Mouse (Mus musculus) kidney, adult 2 months (tissue): ENCODE data around the gene BC004004. TPM values are rescaled to one million over a fixed set of nuclear protein-coding genes. Genes with fewer than 3 reads are reported as not detected.
"Not testable (repeated sequence)": the region's sequence is repeated elsewhere in the genome, so short reads cannot be mapped to it uniquely, and the experiment has no call there.

Experiments used
- DNase-seq: peaks from one replicate; pipeline ENCODE4 v3.0.0; 2021
- H3K27ac ChIP-seq: fragments of 200-500 bp; 2 replicates; pipeline ENCODE4 v1.5.1; 2012; ENCODE audit warnings: low read depth, low read length, control low read depth, inconsistent platforms; ENCODE audit not compliant: insufficient read depth
- H3K27me3 ChIP-seq: fragments of 200-500 bp; replicated peaks from 2 replicates; pipeline ENCODE4 v1.6.1; 2012; ENCODE audit warnings: mild to moderate bottlenecking, moderate library complexity, low read length, inconsistent platforms; ENCODE audit not compliant: control insufficient read depth, insufficient read depth
- H3K36me3 ChIP-seq: fragments of 200-500 bp; 2 replicates; pipeline ENCODE4 v1.6.1; 2012; ENCODE audit warnings: mild to moderate bottlenecking, moderate library complexity, low read length, inconsistent platforms; ENCODE audit not compliant: control insufficient read depth, insufficient read depth
- H3K4me1 ChIP-seq: fragments of 200-500 bp; 2 replicates; pipeline ENCODE4 v1.6.1; 2011; ENCODE audit warnings: low read length; ENCODE audit not compliant: control insufficient read depth, insufficient read depth
- H3K4me3 ChIP-seq: fragments of 200-500 bp; 2 replicates; pipeline ENCODE4 v1.5.1; 2011; ENCODE audit warnings: mild to moderate bottlenecking, low read depth, low read length, control low read depth; ENCODE audit not compliant: insufficient read depth
- CTCF ChIP-seq: fragments of 200-500 bp; conservative IDR thresholded peaks from 2 replicates; pipeline ENCODE4 v1.5.1; 2011; ENCODE audit warnings: low read depth, mild to moderate bottlenecking, control low read depth, low read length, moderate library complexity, mixed read lengths; ENCODE audit not compliant: insufficient read depth, insufficient read length
- POLR2A ChIP-seq: fragments of 200-500 bp; IDR thresholded peaks from one replicate; pipeline ENCODE4 v1.6.1; 2011; ENCODE audit warnings: low read depth, low read length, control low read depth
- WGBS: fragments of 180-500 bp; shearing (Covaris S2); methylation state at CpG from one replicate; pipeline ENCODE4 v1.1.7; 2018; 5-methylcytosine and 5-hydroxymethylcytosine counted together
- polyA plus RNA-seq: library from polyadenylated mRNA; depleted of rRNA; stranded (reverse); fragments of >200 nt; gene quantifications from 2 replicates; pipeline ENCODE4 v1.2.3, GENCODE M21; 2012

Gene BC004004
- polyA plus RNA-seq, 1 experiment, result 228 TPM

DNA sequence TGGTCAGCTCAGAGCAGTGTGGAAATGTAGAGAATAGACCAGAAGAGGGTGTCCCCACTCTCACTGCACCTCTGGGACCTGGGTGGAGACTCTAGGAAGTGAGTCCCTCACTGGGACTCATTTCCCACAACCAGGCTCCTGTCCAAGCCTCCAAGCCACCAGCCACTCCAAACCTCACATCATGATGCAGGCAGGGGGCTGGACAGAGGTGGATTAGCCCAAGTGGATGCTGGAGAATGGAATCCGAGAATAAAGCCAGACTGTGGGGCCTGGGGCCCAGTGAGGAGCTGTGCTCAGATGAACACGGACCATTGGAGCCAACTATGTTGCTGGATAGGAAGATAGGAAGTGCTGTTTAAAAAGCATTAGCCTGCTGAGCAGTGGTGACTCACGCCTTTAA lies 48.3 kb downstream of the BC004004 start:
- peak; percentile 37 for DNase-seq
- no peaks in the 10 kb centered on the region for H3K36me3 ChIP-seq
- no peaks in the 10 kb centered on the region for H3K27me3 ChIP-seq
- peak overlapping the region; percentile 88 for H3K27ac ChIP-seq
- TF ChIP-seq POLR2A, result no peak
- no peak for TF ChIP-seq CTCF
- no peak overlapping the region for H3K4me3 ChIP-seq
- 75% methylated on average over 3 of the region's 3 CpGs for WGBS
- H3K4me1 ChIP-seq, result no peaks in the 10 kb centered on the region

DNA sequence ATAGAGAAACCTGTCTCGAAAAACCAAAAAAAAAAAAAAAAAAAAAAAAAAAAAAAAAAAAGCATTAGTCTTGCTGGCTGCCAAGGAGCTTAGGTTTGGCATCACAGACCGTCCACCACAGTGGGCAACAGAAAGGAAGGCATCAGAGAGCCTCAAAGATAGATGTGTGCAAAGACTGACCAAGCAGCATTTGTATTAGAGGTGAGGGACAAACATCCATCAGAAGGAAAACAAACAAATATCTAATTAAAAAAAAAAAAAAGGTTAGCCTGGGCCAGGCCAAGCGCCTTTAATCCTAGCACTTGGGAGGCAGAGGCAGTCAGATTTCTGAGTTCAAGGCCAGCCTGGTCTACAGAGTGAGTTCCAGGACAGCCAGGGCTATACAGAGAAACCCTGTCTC lies 48.8 kb downstream of the BC004004 start, which contains the start of gene Pi16:
Gene Pi16 (plus strand): TSS at position 301 of the 400 bp plus-strand sequence.
- not testable (repeated sequence) for H3K4me1 ChIP-seq, H3K27me3 ChIP-seq, H3K36me3 ChIP-seq, DNase-seq, H3K4me3 ChIP-seq
- 80% methylated on average over 3 of the region's 3 CpGs for WGBS
- peak within 1 kb of the TSS; percentile 88 for H3K27ac ChIP-seq

DNA sequence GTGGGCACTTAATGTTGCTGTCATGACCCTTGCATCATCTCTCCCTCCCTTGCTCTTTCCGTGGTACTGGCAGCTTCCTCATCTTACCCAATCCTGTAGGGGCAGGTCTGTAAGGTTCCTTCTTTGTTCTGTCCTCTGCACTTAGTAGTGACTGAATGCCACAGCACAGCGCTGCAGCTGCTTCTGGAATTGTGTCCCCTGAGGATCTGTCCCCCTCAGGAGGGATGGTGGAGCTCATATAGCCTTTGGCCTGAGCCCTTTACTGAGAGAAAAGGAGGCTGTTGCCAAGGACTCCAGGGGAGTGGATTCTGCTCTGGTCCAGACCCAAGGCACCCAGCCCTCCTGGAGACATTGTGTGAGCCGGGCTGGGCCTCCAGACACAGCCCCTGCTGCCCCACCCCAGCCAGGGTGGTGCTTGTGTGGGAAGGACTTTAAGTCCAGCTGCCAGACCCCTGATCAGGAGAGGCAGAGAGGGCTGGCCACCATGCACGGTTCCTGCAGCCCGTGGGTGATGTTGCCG lies 50.2 kb downstream of the BC004004 start:
- Histone ChIP-seq H3K4me3 (no peak overlapping the region), H3K27ac (no peak overlapping the region), H3K27me3 (no peaks in the 10 kb centered on the region), H3K4me1 (no peaks in the 10 kb centered on the region), H3K36me3 (no peaks in the 10 kb centered on the region)
- WGBS, result 73% methylated on average over 6 of the region's 6 CpGs
- TF ChIP-seq POLR2A (no peak), CTCF (no peak)
- no peak for DNase-seq

DNA sequence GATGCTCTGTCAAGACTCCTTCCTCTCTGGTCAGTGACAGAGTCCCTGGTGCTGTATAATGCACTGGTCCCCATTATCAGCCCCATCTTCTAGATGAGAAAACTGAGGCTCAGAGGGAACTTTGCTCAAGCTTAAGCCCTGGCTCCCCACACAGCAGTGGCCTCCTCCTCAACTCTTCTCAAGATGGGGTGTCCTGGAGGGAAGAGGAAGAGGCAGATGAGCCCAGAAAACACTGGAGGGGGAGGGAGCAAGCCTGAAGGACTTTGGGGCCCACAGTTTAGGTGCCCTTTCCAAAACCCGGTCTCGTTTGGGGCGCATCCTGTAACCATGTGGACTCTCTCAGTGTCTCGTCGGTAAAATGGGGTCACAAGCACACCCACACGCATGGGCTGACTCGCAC lies 50.9 kb downstream of the BC004004 start:
- TF ChIP-seq POLR2A (no peak), CTCF (no peak)
- no peak for DNase-seq
- Histone ChIP-seq H3K36me3 (no peaks in the 10 kb centered on the region), H3K27me3 (no peaks in the 10 kb centered on the region), H3K27ac (no peak overlapping the region), H3K4me3 (0 out of 2 replicates have a peak overlapping the region, but pooled peaks have one; percentile 7), H3K4me1 (no peaks in the 10 kb centered on the region)
- WGBS, result 86% methylated on average over 7 of the region's 7 CpGs

DNA sequence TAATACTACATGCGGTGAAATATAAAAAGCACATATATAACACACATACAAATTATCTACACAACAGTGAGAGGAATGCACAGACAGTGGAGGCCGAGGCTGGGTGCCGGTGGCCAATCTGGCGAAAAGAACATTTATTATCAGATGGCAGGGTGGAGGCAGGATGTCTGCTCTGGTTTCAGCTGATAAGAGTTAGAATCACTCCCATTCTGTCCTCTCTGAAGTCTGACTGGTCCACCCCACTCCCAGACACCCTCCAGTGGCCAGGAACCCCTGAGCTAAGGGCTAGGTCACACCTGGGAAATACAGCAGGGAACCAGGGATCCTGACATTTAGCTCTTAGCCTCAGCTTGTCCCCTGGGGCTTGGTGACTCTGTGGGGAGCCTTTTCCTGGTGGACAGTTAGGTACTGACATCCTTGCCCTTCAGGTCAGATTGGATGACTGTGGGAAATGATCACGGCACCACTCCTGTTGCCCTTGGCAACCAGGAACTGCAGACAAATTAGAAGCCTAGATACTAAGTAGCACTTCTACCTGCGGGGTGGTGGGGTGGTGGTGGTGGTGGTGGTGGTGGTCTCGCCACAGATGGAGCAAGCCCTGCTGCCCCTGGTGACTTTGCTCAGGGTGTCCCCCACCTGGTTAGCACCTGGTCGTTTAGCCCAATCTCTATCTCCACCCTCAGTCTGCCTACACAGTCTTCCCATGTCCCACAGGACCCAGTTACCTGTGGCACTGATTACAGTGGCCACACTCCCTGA lies 51.5 kb downstream of the BC004004 start:
- peak; percentile 40 for DNase-seq
- Histone ChIP-seq H3K4me1 (no peaks in the 10 kb centered on the region), H3K27me3 (no peaks in the 10 kb centered on the region), H3K36me3 (no peaks in the 10 kb centered on the region), H3K27ac (no peak overlapping the region), H3K4me3 (no peak overlapping the region)
- WGBS, result 58% methylated on average over 8 of the region's 8 CpGs
- no peak for TF ChIP-seq POLR2A

DNA sequence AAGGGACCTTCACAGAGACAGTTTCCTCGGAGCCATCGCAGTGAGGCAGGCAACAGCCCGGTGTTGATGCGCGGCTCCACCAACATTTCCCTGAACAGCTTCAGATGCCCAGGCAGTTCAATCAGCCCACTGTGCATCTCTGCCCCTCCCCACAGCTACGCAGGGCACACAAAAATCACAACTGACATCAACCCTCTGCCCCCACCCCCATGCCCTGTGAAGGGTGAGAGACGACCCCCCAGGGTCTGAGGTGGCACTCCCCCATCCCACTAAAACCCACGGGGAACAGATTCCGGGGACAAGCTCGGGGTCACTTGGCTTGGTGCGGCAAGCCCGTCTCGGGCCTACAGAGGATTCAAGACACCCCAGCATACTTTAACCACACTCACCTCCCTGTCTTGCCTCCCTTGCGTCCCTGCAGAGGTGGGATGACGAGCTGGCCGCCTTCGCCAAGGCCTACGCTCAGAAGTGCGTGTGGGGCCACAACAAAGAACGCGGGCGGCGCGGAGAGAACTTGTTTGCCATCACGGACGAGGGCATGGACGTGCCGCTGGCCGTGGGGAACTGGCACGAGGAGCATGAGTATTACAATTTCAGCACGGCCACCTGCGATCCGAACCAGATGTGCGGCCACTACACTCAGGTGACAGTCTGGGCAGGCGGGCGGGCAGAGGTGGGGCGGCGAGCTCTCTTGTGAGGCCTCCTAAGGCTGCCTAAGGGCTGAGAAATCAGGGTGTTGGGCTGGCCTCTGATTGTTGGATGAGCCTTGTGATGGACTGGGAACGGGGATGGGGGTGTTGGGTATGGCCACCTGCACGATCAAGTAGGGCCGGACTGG lies 53.4 kb downstream of the BC004004 start:
- Histone ChIP-seq H3K27ac (no peak overlapping the region), H3K4me1 (no peaks in the 10 kb centered on the region), H3K4me3 (no peak overlapping the region), H3K27me3 (no peaks in the 10 kb centered on the region), H3K36me3 (no peaks in the 10 kb centered on the region)
- no peak for DNase-seq
- 72% methylated on average over 41 of the region's 41 CpGs for WGBS
- TF ChIP-seq CTCF (no peak), POLR2A (no peak)

DNA sequence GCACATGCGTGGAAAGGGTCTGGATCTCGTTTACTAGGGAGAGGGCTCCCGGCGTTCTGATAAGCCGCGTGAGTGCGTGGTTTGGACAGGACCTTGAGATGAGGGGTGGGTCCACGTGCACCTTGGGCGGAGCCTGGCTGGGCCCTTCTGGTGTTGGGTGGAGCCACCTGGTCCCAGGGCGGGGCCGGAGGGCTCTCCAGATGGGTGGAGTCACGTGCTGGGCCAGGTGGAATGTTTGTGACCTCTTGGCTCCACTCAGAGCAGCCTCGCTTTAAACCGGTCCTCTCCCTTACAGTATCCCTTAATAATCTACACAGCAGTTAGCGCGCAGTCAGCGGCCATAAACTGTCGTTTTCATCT lies 54.0 kb downstream of the BC004004 start:
- 48% methylated on average over 18 of the region's 18 CpGs for WGBS
- peak; percentile 66 for DNase-seq
- no peak for TF ChIP-seq POLR2A
- TF ChIP-seq CTCF, result no peak
- Histone ChIP-seq H3K36me3 (no peaks in the 10 kb centered on the region), H3K4me1 (no peaks in the 10 kb centered on the region), H3K27ac (no peak overlapping the region), H3K4me3 (no peak overlapping the region), H3K27me3 (no peaks in the 10 kb centered on the region)
